Mouse (Mus musculus): ENCODE data around the gene Ide.

The Ide gene

DNA sequence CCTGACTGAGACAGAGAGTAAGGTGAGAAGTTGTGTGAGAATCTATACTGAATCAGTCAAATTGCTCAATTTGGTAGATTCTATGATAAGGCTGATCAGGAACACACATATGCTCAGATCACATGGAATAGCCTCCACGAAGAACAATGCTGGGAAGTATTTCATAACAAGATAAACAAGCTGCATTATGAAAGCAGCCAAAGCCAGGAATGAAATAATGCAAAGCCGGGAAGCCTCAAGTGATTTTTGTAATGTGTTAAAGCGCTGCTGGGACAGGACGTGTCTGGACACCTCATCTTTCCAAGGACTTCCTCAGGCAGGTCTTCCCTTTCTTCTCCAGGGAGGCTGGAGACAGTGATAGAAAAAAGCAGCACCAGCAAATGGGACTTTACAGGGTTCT is 4.9 kb downstream of the Ide start:
- DNase-seq = no peak

DNA sequence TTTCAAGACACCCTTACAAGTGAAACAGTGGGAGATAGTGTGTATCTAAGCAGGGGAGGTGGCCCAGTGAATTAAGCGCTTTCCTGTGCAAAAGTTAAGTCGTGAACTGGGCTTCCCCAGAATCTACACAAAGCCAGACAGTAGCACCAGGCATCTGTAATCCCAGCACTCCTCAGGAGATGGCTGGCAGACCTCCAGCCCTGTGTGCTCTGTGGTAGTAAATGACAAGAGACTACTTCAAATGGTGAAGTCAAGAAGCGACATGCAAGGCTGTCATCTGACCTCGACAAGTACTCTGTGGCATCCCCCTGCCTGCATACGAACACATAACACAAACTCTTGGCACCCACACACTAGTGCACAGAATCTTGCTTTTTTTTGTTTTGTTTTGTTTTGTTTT is 10.4 kb downstream of the Ide start:
- no peak for DNase-seq

DNA sequence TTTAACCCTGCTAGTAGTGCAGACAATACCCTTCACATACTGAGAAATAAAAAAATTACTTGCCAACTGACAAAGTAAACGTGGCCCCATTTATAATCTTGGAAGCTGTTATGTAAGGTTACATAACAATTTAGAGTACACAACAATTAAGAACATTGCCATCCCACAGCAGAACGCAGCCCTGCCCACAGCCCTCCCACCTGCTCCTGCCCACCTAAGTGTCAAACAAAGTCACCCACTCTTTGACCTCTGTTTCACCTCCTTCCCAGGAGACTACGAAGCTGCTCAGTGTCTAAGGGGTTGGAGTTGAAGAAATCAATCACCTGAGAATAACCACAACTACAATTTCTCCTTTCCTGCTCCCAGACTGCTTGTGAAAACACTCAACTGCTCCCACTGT is 14.1 kb downstream of the Ide start:
- DNase-seq = no peak

DNA sequence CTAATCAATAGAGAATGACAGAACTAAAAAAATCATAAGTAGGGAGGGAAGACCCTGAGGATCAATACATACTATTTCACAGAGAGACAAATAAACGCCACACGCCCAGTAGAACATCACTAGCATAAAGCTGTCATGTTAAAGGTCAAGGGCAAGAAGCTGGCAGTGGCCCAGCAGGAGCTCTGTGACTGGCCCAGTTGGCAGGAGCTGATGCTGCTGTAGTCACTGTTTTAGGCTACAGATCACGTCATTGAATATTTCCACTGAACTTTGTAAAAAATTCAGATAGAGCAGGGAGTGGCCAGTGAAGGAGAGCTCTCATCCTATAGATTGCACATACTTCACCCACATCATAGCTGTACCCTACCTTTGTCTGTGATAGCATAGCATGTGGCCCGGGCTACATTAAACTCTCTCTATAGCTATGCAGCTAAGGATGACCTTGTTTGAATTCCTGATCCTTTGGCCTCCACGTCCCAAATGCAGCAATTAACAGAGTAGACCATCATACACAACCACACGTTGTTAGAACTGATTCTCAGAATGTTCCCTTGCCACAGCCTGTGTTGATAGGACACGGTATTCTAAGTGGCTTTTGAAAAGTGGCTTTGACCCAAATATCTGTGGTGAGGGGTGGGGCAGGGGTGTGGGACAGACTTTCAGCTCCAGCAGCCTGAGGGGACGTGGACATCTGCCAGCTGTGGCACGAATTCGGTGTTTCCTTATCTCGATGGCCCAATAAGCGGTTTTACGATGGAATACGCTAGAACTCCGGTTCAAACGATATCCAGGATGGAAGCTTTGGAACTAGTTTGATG is 16.6 kb downstream of the Ide start:
- DNase-seq = no peak

DNA sequence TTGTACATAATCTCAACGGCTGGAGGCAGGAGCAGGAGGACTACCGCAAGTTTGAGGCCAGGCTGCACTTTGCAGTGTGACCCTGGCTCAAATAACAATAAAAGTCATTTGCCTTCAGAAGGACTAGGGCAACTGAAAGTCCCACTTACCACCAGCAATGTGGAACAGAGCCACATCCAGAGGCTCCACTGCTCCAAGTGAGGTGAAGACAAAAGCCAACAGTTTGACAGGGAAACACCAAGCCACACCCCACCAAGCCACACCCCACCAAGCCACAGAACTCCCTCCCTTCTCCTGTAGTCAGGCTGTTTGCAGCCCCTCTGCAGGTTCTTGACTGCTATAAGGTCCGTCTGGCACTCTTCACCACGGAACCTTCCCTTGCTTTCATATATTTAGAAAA is 20.3 kb downstream of the Ide start:
- DNase-seq = no peak

DNA sequence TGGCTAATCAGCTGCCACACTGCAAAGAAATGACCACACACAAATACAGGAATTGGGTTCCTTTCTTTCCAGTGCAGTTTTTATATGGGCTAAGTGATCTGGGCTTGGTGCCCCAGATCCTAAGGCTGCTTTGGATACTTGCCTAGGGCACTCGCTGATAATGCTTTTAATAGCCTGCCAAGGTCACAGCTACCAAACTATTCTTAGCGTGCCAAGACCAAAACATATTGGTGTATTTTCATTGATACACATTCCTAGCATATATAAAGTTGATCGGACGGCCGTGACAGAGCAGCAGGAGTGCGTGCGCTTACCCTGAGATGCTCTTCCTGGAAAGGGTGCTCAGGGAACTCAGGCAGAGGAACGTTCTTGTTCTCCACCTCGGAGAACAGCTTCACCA is 22.6 kb downstream of the Ide start:
- no peak for DNase-seq

DNA sequence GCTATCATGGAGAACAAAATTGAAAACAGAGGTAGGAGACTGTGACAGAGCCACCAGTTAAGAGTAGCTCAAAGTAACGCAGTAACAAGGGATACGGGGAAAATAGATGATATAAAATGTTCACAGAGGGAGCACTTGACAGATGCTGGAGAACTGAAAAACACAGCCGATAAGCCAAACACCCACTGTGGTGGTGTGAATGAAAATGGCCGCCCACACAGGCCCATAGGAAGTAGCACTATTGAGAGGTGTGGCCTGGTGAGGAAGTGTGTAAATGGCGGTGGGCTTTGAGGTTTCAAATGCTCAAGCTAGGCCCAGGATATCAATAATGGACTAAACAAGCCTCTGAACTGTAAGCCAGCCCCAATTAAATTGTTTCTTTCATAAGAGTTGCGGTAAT is 26.2 kb downstream of the Ide start:
- DNase-seq = no peak

DNA sequence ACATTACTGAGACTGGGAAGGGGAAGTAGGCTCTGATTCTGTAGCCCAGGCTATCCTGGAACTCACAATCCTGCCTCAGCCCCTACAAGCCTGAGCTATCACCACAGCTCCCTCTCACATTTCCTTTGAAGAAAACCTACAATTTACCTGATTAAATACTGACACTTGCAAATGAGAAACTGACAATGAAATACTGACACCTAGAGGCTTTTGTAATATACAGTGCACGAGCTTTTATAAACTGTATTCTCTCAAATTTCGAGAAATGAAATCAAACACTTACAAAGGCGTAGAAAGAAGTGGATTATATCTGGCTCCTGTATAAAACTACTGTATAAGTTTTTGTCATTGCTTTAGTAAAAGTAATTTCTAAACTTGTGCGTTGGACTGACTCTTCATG is 27.5 kb downstream of the Ide start:
- DNase-seq = no peak

DNA sequence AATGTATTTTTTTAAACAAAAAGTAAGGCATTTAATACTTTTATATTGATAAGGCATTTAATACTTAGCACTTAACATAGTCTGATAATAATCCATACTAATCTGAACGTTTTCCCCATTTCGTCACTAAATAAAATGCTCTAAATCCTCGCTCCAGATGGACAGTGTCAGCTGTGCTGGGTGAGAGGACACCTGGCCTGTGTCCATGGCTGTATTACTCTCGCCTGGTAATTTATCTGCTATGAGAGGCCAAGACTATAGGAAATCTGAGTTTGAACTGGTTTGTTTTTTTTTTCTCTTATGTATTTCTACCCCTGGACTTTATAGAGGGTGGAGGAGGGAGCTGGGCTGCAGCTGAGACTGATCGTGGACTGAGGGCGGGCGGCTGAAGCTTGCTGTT is 28.7 kb downstream of the Ide start:
- DNase-seq = no peak

DNA sequence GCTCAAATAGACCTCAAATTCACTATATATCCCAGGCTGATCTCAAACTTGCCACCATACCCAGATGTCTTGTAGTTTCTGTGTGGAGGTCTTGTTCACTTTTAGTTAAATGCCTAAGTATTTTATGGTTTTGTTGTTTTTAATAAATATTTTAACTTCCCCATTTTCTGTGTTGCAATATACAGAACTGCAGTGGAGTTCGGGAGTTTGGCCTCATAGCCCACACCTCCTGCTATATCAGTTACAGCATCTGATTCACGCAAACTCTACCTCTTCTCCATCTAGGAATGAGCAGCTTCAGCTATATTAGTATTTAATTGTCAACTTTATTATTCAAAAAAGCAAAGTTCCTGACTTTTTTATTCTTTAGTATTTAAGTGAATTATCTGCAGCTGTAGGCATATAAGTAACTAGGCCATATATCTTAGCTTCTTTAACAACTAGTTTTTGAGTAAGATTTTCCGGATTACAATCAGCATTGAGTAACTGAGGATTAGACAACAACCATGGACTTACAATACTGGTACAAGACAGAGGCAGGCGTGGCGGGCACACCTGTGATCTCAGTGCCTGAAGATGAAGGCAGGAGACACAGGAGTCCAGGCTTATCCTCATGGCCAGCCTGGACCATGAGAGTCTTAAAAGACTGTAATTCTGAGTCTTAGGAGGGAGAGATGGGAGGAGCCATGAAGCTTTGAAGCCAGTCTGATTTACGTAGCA is 29.7 kb downstream of the Ide start:
- no peak for DNase-seq

DNA sequence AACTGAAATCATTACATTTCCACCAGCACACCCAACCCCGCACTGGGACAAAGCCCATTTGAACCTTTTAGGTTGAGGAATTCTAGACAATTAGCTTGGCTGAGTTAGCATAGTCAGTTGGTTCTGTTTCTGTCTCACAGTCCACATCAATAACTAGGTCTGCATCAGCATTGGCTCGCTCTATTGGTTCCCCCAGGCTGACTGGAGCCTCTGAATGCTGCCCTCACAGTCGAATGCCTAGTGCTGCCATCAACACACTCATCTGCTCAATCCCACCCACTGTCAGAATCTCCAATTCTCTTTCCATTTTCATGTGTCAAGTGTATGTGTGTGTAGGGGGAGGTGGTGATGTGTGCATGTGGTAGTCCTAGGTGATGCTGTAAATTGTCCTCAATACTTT is 31.5 kb downstream of the Ide start:
- no peak for DNase-seq

DNA sequence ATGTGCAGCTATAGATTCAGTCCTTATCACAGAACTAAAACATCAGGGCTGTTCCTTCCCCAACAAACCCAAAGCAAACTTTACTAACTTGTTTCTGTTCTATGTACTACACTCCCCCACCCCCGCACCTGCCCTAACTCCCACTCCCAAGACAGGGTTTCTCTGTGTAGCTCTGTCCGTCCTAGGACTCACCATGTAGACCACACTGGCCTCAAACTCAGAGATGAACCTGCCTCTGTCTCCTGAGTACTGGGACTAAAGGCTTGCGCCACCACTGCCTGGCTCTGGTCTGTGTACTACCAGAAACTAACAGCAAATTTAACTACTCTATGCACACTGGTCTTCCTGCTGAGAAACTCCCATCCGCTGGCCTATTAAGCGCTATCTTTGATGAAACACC is 32.8 kb downstream of the Ide start:
- no peak for DNase-seq

DNA sequence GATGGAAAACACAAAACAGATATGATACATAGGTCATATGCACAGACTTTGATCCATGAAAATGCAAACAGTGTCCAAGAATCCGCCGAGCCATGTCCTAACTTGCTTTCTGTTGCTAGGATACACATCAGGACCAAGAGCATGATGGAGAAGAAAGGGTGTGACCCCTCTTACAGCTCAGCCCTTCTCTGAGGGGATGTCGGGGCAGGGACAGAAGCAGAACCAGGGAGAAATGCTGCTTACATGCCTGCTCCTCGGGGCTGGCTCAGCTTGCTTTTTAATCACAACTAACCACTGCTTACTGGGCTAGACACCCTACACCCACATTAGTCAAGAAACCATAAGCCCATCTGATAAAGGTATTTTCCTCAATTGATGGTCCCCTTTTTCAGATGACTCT is 33.6 kb downstream of the Ide start:
- DNase-seq = no peak

DNA sequence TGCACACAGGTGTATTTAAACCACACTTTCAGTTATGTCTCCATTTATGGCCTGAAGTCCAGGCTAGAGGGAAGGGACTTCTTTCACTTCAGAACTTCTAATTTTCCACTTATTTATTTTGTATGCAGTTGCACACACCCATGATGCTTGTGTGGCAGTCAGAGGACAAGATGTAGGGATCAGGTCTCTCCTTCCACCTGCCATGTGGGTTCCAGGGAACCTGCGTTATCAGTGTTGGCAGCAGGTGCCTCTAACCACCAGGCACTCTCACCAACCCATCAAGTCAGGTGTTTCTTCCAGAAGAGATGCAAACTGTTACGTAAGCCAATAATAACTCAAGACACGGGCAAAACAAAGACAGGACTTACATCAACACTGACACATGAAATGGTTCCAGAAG is 35.9 kb downstream of the Ide start:
- DNase-seq = no peak

DNA sequence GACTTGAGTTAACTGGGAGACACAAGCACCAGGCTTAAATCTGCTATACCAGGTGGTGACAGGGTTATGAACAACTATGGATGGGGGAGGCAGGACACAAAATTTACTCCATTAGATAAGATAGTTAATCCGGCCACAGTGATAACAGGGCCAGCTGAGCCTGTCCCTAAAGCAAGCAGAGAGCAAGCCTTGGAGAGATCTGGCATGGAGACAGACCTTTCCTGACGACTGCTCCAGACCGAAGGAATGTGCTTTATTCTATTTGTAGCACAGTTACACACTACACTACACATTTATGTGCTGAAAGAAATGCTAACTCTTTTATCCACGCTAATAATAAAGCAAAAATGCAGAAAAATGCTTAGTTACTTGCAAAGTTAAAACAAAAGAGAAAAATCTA is 46.0 kb downstream of the Ide start:
- no peak for DNase-seq

DNA sequence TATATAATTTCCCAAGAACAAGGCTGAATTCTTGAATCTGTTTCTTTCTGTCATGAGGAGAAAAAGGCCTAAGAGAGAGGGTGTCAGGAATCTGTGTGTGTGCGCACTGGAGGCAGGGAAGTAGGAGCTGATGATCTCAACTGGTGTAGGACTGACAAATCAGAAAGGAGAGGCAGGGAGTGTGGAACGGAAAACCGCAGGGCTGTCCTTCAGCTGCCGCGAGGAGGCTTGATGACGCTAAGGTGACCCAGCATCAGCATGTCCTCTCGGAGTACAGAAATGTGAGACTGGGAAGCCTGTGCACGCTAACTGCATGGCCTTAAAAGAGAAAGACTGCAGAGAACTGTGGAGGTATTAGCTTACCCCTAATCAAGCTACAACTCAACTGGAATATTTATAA is 46.7 kb downstream of the Ide start:
- no peak for DNase-seq

DNA sequence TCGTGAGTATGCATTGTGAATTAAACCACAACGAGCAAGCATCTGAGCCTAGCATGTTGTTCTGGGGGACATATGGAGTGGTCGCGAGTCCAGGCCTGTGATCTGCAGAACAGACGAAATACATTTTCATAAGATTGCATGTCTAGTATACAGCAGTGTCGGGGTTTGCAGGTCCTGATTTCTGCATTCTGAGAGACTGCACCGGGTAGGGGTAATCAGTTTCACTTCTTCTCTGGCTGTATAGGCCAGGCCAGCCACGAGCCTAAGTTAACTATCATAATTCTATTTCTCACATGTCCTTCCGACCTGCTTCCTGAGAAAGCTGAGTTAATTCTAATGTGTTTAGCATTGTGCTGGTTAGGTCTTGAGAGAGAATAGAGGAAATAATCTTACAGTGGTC is 52.9 kb downstream of the Ide start:
- no peak for DNase-seq

DNA sequence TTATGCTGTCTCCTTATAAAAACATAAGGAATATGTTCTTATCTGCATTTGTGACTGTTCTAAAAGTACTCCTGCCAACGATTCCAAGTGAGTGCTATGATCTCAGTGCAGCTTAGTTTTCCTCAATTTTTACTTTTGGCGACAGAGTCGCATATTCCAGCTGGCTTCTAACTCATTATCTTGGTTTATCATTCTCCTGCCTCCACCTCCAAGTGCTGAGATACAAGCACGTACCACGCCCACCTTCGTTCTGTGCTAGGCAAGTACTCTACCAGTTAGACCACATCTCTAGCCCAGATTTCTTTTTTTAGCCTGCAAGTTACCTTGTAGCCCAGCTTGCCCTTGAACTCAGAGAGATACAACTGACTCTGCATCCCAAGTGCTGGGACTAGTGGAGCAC is 54.5 kb downstream of the Ide start:
- peak; percentile 54 for DNase-seq

DNA sequence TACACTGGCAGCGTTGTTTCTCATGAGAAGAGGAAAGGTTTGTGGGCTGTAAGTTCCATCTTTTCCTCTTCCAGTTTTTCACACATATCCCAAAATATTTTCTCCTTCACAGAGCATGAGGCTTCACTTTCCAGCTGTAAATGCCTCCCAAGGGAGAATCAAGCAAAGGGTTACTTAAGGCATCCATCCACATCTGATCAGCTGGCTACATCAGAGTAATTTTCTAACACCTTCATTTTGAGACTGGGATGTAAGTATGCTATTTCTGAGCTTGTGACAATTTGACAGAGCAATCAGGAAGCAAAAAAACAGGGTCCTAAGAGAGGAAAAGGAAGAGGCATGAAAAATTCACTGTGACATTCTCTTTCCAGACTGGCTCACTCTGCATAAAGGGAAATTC is 55.9 kb downstream of the Ide start:
- no peak for DNase-seq

DNA sequence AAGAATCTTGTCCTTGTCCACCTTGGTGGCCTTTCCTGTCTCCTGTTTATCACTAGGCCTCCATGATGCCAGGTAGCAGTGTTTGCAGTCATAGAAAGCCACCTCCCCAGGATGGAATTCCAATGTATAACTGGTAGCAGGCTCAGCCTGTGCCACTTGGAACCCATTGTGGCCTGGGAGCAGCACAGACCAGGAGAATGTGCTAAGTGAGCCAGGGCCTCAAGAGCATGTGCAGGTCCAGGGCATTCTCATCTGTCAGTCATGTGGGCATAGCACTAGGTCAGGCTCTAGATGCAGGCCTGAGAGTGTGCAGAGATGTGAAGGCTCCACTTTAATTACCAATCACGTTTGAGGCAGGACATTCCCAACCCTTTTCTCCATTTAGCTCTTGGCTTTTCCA is 58.5 kb downstream of the Ide start:
- no peak for DNase-seq

DNA sequence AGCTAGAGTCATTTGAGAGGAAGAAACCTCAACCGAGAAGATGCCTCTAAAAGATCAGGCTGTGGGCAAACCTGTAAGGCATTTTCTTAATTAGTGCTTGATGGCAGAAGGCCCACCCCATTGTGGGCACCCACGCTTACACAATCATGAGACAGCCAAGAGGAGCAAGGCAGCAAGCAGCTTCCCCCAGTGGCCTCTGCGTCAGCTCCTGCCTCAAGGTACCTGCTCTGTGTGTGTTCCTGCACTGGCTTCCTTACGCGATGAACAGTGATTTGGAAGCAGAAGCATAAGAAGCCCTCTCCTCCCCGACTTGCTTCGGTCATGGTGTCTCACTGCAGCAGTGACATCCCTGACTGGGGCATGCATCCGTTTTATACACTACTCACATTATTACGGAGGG is 62.1 kb downstream of the Ide start:
- peak; percentile 22 for DNase-seq

DNA sequence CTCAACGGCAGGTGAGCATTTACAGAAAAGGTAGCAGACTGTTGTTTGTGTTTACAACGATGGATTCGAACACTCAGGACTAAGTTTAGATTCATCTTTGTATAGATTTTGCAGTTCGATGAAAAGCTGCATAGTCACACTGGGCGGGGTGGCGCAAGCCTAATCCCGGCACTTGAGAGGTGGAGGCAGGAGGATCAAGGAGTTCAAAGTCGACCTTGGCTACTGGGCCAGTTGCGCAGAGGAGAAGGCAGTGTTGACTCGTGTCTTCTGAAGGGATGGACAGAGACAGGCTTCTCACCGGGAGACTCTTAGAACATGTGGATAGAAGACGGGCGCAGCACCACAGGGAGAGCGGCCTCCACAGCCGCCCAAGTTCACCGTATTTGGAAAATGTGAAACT is 68.5 kb downstream of the Ide start:
- DNase-seq = no peak

DNA sequence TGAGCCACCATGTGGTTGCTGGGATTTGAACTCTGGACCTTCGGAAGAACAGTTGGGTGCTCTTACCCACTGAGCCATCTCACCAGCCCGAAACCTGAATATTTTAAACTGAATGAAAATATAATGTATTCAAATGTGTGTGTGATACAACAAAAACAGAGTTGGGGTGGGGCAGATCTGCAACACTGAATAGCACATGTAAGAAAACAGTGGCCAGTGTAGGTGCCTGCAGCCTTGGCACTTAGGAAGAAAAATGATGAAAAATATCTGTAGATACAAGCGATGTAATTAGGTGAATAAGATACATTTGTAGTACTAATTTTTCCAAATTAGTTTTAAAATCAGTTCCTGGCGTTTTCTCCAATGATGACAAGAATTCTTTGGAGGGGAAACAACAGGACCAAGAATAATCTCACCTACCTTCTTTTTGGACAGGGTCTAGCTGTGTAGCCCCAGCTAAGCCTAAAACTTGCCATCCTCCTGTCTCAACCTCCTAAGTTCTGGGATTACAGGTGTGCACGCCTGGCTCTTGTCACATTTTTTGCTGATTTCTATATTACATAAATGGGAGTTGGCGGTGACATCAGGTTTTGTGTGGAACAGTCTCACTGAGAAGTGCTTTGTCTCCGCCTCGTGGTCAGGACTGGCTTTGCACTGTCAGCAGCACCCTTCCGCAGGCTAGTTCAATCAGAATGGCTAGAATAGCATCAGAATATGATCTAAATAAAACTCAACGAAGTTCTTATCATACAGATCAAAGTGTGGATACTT is 72.1 kb downstream of the Ide start:
- DNase-seq = peak; percentile 88

Data from right cerebral cortex, postnatal 25 days (tissue).